Mouse (Mus musculus) WW6 (cell line): ENCODE results near the gene Brd3os.

Experiments
- DNase-seq: peaks from one replicate; pipeline ENCODE4 v3.0.0-alpha.2; 2013; ENCODE audit warnings: low read depth, low spot score

The Brd3os gene

DNA sequence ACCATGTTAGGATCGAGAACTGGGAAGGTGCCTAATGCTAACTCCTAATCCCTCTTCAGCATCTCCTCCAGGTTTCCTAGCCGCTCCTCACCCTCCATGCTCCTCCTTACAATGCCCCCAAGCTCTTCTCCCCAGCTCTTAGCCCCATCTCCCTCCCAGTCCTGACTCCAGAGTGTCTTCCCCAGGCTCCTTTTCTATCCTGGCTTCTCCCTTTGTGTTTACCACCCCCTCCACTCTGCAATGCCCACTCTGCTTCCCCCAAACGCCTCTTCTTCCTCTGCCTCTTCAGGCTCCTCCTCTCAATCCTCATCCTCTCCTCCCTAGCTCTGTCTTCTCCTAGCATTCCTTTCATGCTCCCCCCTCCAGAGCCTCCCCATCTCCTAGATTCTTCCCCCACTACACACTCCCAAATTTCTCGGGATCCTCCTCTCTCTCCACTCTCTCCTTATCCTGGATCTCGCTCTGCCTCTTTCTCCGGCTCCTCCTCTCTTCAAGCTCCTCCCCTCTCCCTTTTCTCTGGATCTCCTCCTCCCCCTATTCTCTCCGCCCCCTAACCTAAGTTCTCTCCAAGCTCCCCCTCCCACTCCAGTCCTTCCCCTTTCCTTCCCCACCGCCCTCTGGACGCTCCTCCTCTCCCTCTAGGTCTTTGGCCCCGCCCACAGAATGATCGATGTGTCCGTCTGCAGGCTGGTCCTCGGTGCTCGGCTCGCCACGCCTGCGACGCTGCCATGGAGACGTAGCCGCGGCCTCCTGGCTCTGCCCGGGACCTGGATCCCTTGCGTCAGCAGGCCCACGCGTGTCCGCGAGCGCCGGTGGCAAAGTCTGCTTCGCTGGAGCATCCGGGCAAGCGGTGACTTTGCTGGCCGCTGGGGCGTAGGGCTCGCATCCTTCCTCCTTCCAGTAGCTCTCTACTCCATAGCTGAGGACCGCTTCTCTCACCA, at the start of gene Brd3os:
Brd3os (plus strand) TSS at position 558 of the 941 bp plus-strand sequence.
- DNase-seq = peak; percentile 96

- no peak for DNase-seq
These were observed 47.8 kb upstream of the Brd3os start for GRCm38 (mm10) chr2:27394158-27394832.

DNA sequence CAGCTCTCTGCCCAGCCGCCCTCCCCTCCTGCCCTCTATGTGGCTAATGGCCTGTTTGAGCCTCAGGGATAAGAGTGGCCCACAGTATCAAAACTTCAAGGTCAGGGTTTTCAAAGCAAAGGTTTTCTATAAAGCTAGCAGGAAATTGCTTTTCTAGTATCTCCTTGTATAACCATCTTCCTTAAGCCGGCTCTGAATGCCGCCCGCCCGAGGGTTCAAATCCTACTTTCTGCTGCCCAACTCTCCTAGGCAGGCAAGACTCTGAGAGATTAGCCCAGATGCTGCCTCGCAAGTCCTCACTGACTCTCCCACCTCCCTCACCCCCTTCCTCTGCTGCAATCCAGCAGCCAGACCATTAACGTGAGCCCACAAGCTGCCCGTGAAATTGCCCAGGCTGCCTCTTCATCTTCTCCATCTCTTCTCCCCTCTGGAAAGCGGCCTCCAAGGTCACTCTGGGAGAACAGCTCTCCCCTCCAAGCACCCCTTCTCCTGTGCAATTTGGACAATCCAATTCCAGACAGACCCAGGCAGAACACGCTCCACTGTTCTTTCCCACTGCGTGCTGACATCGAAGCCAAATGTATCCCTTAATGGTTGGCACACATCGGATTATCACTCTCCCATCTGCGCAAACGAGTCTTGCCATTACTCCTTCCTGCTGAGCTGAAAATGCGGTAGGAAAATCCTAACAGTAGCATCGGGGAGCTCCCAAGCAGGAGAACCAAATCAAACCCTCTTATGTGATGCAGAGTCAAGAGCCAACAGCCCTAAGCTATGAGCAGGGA, 45.3 kb upstream of the Brd3os start:
- DNase-seq = no peak

- no peak for DNase-seq
These were observed 42.0 kb upstream of the Brd3os start for GRCm38 (mm10) chr2:27400083-27400482.

DNA sequence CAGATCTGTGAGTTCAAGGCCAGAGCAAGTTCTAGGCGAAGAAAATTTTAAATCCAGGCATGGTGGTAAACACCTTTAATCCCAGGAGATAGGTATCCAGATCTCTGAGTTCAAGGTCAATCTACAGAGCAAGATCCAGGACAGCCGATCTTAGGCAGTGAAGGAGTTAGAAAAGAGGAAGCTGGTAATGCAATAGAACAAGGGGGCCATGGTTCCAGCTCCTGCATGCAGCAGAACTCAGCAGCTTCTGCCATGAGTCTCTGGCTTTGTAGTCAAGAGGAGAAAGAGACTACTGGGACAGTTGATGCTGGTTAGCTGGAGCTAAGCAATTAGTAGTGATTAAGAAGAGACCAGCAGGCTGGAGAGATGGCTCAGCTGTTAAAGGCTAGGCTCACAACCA, 40.6 kb upstream of the Brd3os start:
- no peak for DNase-seq

- no peak for DNase-seq
These were observed 37.6 kb upstream of the Brd3os start for GRCm38 (mm10) chr2:27404375-27405093.

DNA sequence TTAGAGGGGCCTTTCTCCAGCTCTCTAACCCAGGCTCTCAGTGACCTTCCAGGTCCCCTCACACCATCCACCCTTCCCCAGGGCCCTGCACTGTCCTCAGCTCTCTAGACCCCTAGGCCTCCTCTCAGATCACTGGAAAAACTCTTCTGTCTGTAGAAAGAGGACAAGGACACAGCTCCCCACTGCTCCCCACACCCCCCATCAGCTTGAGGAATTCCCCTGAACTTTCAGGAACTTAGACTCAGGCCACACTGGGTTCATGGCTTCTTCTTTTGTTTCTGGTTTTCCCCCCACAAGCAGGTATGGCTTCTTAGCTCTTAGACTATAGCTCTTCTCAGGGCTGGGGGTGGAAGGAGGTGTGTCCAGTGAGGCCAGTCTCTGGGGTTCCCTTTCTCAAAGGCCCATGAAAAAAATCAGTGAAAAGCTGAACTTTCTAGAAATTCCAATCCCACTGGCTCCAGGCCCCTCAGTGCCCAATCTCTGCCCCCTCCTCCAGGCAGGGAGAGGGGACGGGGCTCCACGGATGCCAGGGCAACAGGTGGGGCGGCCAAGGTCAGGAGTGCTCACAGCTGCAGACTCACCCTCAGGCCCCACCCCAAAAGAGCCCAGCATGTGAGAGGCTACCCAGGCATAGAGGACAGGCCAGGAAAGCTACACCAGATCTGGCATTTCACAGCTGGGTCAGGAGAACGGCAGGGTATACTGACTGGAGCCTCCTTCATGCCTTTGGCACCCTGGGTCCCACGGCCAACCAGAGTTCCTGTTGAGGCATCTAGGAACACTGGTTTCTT, 36.8 kb upstream of the Brd3os start:
- DNase-seq = no peak

GRCm38 (mm10) chr2:27406928-27407327, 35.2 kb upstream of the Brd3os start:
- no peak for DNase-seq

GRCm38 (mm10) chr2:27408194-27408593, 33.9 kb upstream of the Brd3os start:
- no peak for DNase-seq

- no peak for DNase-seq
These were observed 31.5 kb upstream of the Brd3os start for GRCm38 (mm10) chr2:27410518-27411140.

DNA sequence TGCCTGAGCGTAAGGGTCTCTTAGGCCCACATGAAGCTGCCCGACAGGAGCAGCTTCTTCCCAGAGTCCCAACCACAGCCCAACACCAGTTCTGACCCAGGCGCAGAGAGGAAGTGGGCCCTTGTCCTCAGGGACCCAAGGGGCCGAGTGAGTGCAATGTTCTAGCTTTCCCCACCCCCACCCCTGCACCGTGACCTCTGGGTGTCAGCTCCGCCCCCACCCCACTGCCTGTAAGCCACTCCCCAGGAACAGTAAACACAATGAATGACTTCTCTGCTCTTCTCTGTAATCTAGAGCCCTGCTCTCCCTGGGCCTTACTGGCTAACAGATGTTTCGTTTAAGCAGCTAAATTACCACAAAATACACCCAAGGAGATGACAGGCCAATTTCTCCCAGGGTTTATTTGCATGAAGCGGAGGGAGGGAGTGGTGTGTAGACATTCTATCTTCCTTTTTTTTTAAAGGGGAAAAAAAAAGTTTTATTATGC, 30.4 kb upstream of the Brd3os start:
- no peak for DNase-seq

- DNase-seq = no peak
These were observed 29.8 kb upstream of the Brd3os start for GRCm38 (mm10) chr2:27412245-27412800.

GRCm38 (mm10) chr2:27413582-27413935, 28.6 kb upstream of the Brd3os start:
- DNase-seq = no peak

DNA sequence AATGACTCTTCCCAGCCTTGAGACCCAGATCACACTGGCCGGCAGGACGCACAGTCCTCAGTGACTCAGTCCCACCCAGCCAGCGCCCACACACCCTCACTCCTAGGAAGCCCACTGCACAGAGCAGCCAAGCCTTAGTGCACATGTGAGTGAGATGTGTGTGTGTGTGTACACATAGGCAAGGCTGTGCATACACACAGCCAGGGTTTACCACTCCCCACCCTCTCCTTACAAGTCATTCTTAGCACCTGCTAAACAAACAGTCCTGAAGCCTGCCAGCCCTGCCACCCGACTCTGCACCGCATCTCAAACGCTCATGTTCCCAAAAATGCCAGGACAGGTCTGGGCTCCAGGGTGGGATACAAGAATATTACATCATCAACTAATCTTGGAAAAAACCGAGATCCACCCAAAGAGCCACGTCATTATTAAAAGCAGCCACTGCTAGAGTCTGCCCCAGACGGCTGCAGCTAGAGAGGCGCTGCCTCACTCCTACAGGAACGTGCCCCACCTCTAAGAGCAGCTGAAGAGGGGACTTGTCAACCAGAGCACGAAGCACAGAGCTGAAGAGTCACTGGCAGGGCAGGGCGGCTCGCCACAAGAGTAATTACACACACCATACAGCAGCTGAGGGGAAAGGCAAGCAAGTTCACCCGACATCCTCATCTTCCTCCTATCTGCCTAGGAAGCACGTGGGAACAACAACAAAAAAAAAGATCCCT, 28.0 kb upstream of the Brd3os start:
- DNase-seq = no peak

DNA sequence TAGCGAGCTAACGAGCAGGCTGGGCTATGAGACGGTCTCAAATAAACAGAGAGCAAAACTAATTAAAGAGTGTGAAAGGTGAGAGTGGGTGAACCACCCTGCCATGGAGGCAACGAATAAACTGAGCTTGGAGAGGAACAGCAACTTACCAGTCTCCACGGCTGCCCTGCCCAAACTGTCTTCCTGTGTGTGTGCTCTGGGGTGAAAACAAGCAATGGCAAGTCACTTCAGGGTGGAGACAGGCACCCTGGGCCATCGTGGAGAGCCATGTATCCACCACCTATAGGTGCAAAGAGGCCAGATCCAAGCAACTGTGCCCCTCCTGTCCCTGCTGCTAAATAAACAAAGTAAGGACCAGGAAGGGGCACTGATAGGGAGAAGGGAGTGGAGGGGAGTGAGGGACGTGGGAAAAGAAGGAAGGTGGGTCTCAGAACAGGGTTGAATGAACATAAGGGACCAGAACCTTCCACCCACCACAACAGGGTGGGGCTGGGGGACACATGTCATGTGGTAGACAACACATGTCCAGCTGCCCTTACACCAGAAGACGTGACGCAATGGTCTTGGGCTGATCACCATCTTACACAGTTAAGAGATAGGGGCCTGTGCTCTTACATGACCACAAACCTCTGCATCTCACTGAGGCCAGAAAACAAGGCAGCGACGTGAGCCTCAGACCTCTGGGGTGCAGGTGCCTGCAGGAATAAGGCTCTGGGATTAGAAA, 26.9 kb upstream of the Brd3os start:
- no peak for DNase-seq

- no peak for DNase-seq
These were observed 25.7 kb upstream of the Brd3os start for GRCm38 (mm10) chr2:27416425-27416824.

DNA sequence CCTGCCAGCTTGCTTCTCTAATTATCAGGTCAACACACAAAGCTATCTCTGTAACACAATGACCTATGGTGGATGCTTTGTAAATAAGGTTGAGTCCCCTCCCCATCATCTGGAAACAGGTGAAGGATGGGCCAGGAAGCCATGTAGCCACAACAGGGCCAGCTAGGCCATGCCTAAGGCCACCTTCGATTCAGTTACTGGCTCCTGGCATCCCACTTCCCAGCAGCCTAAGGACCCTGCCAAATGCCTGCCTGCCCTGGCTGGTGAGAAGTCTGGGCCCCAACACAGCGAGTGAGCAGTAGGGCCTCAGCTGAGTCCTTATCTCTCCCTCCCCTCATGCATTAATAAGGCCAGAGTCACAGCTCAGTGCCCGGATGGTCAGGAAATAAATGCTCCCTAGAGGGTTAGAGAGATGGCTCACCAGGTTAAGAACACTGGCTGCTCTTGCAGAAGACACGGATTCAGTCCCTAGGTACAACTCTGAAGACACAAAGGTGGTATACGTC, 24.4 kb upstream of the Brd3os start:
- no peak for DNase-seq

GRCm38 (mm10) chr2:27418577-27419070, 23.5 kb upstream of the Brd3os start:
- no peak for DNase-seq
